Mouse (Mus musculus): Measurements from ENCODE around the gene Ippk. TPM values are rescaled to one million over a fixed set of nuclear protein-coding genes. Genes with fewer than 3 reads are reported as not detected.

The Ippk gene
- total and polyA plus RNA-seq, 3 experiments: 2.3 to 15.8 (median 4.5) TPM

DNA sequence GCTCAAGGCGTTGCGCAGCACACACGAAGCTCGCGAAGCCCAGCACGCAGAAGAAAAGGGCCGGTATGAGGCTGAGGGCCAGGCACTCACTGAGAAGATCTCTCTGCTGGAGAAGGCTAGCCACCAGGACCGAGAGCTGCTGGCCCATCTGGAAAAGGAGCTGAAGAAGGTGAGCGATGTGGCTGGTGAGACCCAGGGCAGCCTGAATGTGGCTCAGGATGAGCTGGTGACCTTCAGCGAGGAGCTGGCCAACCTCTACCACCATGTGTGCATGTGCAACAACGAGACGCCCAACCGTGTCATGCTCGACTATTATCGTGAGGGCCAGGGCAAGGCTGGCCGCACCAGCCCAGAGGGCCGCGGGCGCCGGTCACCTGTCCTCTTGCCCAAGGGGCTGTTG, 41.7 kb upstream of the Ippk start:
- no peak overlapping the region for H3K4me3 ChIP-seq (ENCODE audit: low read depth, low read length)
- ATAC-seq (ENCODE audit: extremely low read depth, insufficient number of reproducible peaks, low FRiP score, poor library complexity, severe bottlenecking) (no peak), DNase-seq (ENCODE audit: low spot score) (no peak)
- H3K4me1 ChIP-seq (ENCODE audit: insufficient read depth, low read depth, low read length): no peaks in the 10 kb centered on the region
- peaks cover 99% of the 10 kb centered on the region for H3K36me3 ChIP-seq (replicated peaks)
- TF ChIP-seq POLR2AphosphoS5 (IDR thresholded peaks at IDR 0.05; ENCODE audit: insufficient replicate concordance, low read depth, low read length) (no peak), GATA1 (IDR thresholded peaks at IDR 0.05; ENCODE audit: borderline replicate concordance, low read length) (no peak), CTCF (IDR thresholded peaks at IDR 0.05; ENCODE audit: low read depth, low read length) (no peak), TAL1 (conservative IDR thresholded peaks at IDR 0.05; ENCODE audit: low read depth, low read length) (no peak), GATA2 (IDR thresholded peaks at IDR 0.05; ENCODE audit: borderline replicate concordance, low read depth, low read length) (no peak)
- H3K9me3 ChIP-seq (replicated peaks): no peaks in the 10 kb centered on the region
- H3K27me3 ChIP-seq (ENCODE audit: insufficient read depth, low read length): no peaks in the 10 kb centered on the region

DNA sequence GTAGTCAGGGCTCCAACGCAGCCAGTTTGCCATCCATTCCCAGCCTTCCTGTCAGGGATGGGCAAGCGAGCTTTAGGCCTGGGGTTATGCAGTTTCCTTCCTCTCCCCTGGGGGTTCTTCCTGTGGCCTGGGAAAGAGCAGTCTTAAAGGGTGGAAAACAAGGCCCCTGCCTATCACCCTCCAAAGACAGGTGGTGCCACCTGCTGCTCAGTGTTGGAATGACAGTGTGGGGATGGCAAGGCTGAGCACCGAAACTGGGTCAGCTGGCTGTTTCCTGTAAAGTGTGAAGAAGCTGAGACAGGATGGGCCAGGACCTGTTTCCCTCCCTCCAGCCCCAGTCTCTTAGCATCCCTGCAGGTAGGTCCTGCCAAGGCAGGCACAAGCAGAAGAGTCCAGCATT, 39.8 kb upstream of the Ippk start:
- no peaks in the 10 kb centered on the region for H3K27me3 ChIP-seq (ENCODE audit: insufficient read depth, low read length)
- no peak overlapping the region for H3K4me3 ChIP-seq (ENCODE audit: low read depth, low read length)
- peaks cover 96% of the 10 kb centered on the region for H3K36me3 ChIP-seq (replicated peaks)
- no peaks in the 10 kb centered on the region for H3K9me3 ChIP-seq (replicated peaks)
- ATAC-seq (ENCODE audit: extremely low read depth, insufficient number of reproducible peaks, low FRiP score, poor library complexity, severe bottlenecking): peak; percentile 63
- H3K4me1 ChIP-seq (ENCODE audit: insufficient read depth, low read depth, low read length): no peaks in the 10 kb centered on the region
- DNase-seq (ENCODE audit: low spot score): peak; percentile 57
- TF ChIP-seq CTCF (IDR thresholded peaks at IDR 0.05; ENCODE audit: low read depth, low read length) (peak; percentile 92), TAL1 (conservative IDR thresholded peaks at IDR 0.05; ENCODE audit: low read depth, low read length) (no peak)

- Histone ChIP-seq H3K4me1 (ENCODE audit: insufficient read depth, low read depth, low read length) (no peaks in the 10 kb centered on the region), H3K4me3 (ENCODE audit: low read depth, low read length) (no peak overlapping the region), H3K27me3 (ENCODE audit: insufficient read depth, low read length) (no peaks in the 10 kb centered on the region), H3K36me3 (replicated peaks) (peaks cover 86% of the 10 kb centered on the region), H3K9me3 (replicated peaks) (no peaks in the 10 kb centered on the region)
- DNase-seq (ENCODE audit: low spot score): no peak
- no peak for ATAC-seq (ENCODE audit: extremely low read depth, insufficient number of reproducible peaks, low FRiP score, poor library complexity, severe bottlenecking)
- TF ChIP-seq GATA2 (IDR thresholded peaks at IDR 0.05; ENCODE audit: borderline replicate concordance, low read depth, low read length) (no peak), GATA1 (IDR thresholded peaks at IDR 0.05; ENCODE audit: borderline replicate concordance, low read length) (no peak), TAL1 (conservative IDR thresholded peaks at IDR 0.05; ENCODE audit: low read depth, low read length) (no peak), POLR2AphosphoS5 (IDR thresholded peaks at IDR 0.05; ENCODE audit: insufficient replicate concordance, low read depth, low read length) (no peak), CTCF (IDR thresholded peaks at IDR 0.05; ENCODE audit: low read depth, low read length) (no peak)
These were observed 38.1 kb upstream of the Ippk start for GRCm38 (mm10) chr13:49382997-49383396.

GRCm38 (mm10) chr13:49384751-49385463, 36.1 kb upstream of the Ippk start:
- Histone ChIP-seq H3K27me3 (ENCODE audit: insufficient read depth, low read length) (no peaks in the 10 kb centered on the region), H3K4me1 (ENCODE audit: insufficient read depth, low read depth, low read length) (no peaks in the 10 kb centered on the region), H3K36me3 (replicated peaks) (peaks cover 75% of the 10 kb centered on the region), H3K4me3 (ENCODE audit: low read depth, low read length) (no peak overlapping the region), H3K9me3 (replicated peaks) (no peaks in the 10 kb centered on the region)
- DNase-seq (ENCODE audit: low spot score) (no peak), ATAC-seq (ENCODE audit: extremely low read depth, insufficient number of reproducible peaks, low FRiP score, poor library complexity, severe bottlenecking) (no peak)
- no peak for TF ChIP-seq GATA1 (IDR thresholded peaks at IDR 0.05; ENCODE audit: borderline replicate concordance, low read length)
- TF ChIP-seq POLR2AphosphoS5 (IDR thresholded peaks at IDR 0.05; ENCODE audit: insufficient replicate concordance, low read depth, low read length): no peak
- no peak for TF ChIP-seq GATA2 (IDR thresholded peaks at IDR 0.05; ENCODE audit: borderline replicate concordance, low read depth, low read length)
- no peak for TF ChIP-seq TAL1 (conservative IDR thresholded peaks at IDR 0.05; ENCODE audit: low read depth, low read length)
- no peak for TF ChIP-seq CTCF (IDR thresholded peaks at IDR 0.05; ENCODE audit: low read depth, low read length)

GRCm38 (mm10) chr13:49391374-49391773, 29.7 kb upstream of the Ippk start:
- no peak for DNase-seq (ENCODE audit: low spot score)

GRCm38 (mm10) chr13:49393579-49393978, 27.5 kb upstream of the Ippk start:
- ATAC-seq (ENCODE audit: extremely low read depth, insufficient number of reproducible peaks, low FRiP score, poor library complexity, severe bottlenecking) (peak; percentile 92), DNase-seq (ENCODE audit: low spot score) (peak; percentile 19)
- H3K36me3 ChIP-seq (replicated peaks): peaks cover 16% of the 10 kb centered on the region
- H3K4me3 ChIP-seq (ENCODE audit: low read depth, low read length): no peak overlapping the region
- H3K27me3 ChIP-seq (ENCODE audit: insufficient read depth, low read length): no peaks in the 10 kb centered on the region
- H3K4me1 ChIP-seq (ENCODE audit: insufficient read depth, low read depth, low read length): peaks cover 9% of the 10 kb centered on the region
- TF ChIP-seq GATA2 (IDR thresholded peaks at IDR 0.05; ENCODE audit: borderline replicate concordance, low read depth, low read length): no peak
- no peak for TF ChIP-seq CTCF (IDR thresholded peaks at IDR 0.05; ENCODE audit: low read depth, low read length)
- no peak for TF ChIP-seq GATA1 (IDR thresholded peaks at IDR 0.05; ENCODE audit: borderline replicate concordance, low read length)
- TF ChIP-seq POLR2AphosphoS5 (IDR thresholded peaks at IDR 0.05; ENCODE audit: insufficient replicate concordance, low read depth, low read length): no peak
- no peak; the same call in 1 of the 2 replicates for TF ChIP-seq TAL1 (conservative IDR thresholded peaks at IDR 0.05; ENCODE audit: low read depth, low read length)
- no peaks in the 10 kb centered on the region for H3K9me3 ChIP-seq (replicated peaks)

More at GRCm38 (mm10) chr13:49391374-49391773, 29.7 kb upstream of the Ippk start:
- ATAC-seq (ENCODE audit: extremely low read depth, insufficient number of reproducible peaks, low FRiP score, poor library complexity, severe bottlenecking): no peak
- TF ChIP-seq POLR2AphosphoS5 (IDR thresholded peaks at IDR 0.05; ENCODE audit: insufficient replicate concordance, low read depth, low read length) (no peak), TAL1 (conservative IDR thresholded peaks at IDR 0.05; ENCODE audit: low read depth, low read length) (no peak), GATA2 (IDR thresholded peaks at IDR 0.05; ENCODE audit: borderline replicate concordance, low read depth, low read length) (no peak), CTCF (IDR thresholded peaks at IDR 0.05; ENCODE audit: low read depth, low read length) (peak; percentile 34; the same call in 1 of the 2 replicates), GATA1 (IDR thresholded peaks at IDR 0.05; ENCODE audit: borderline replicate concordance, low read length) (no peak)
- H3K27me3 ChIP-seq (ENCODE audit: insufficient read depth, low read length): no peaks in the 10 kb centered on the region
- peaks cover 24% of the 10 kb centered on the region for H3K36me3 ChIP-seq (replicated peaks)
- no peak overlapping the region for H3K4me3 ChIP-seq (ENCODE audit: low read depth, low read length)
- H3K9me3 ChIP-seq (replicated peaks): no peaks in the 10 kb centered on the region
- peaks cover 9% of the 10 kb centered on the region for H3K4me1 ChIP-seq (ENCODE audit: insufficient read depth, low read depth, low read length)

All from G1E (cell line).